Mouse (Mus musculus) liver, embryonic 11.5 days (tissue): ENCODE data around the gene Cabp4. TPM values are rescaled to one million over a fixed set of nuclear protein-coding genes. Genes with fewer than 3 reads are reported as not detected.

Source experiments
- ATAC-seq: fragments of 200-750 bp; cut with Nextera tagmentation; replicated peaks from 2 replicates; pipeline ENCODE4 v1.8.0; 2017; ENCODE audit warnings: moderate number of reproducible peaks, mild to moderate bottlenecking, moderate TSS enrichment, moderate library complexity; ENCODE audit not compliant: low FRiP score
- DNase-seq: peaks from one replicate; pipeline ENCODE4 v3.0.0-alpha.2; 2017; ENCODE audit warnings: low spot score
- H3K27ac ChIP-seq: fragments of 300-500 bp; sonication (generic); 2 replicates; pipeline ENCODE4 v1.5.1; 2014; ENCODE audit warnings: mild to moderate bottlenecking, low read depth, low read length, control low read depth
- H3K27me3 ChIP-seq: fragments of 300-500 bp; sonication (generic); replicated peaks from 2 replicates; pipeline ENCODE4 v1.6.1; 2014; ENCODE audit warnings: low read length, mixed read lengths; ENCODE audit not compliant: control insufficient read depth, insufficient read depth
- H3K36me3 ChIP-seq: fragments of 300-500 bp; sonication (generic); 2 replicates; pipeline ENCODE4 v1.6.1; 2014; ENCODE audit warnings: mild to moderate bottlenecking, low read length, moderate library complexity, mixed read lengths; ENCODE audit not compliant: control insufficient read depth, insufficient read depth
- H3K4me1 ChIP-seq: fragments of 300-500 bp; sonication (generic); replicated peaks from 2 replicates; pipeline ENCODE4 v1.6.1; 2014; ENCODE audit warnings: low read length, mixed read lengths; ENCODE audit not compliant: control insufficient read depth, insufficient read depth
- H3K4me2 ChIP-seq: fragments of 300-500 bp; sonication (generic); 2 replicates; pipeline ENCODE4 v1.6.1; 2014; ENCODE audit warnings: mild to moderate bottlenecking, control low read depth, moderate library complexity
- H3K4me3 ChIP-seq: fragments of 300-500 bp; sonication (generic); 2 replicates; pipeline ENCODE4 v1.5.1; 2014; ENCODE audit warnings: low read depth, low read length, control low read depth
- H3K9ac ChIP-seq: fragments of 300-500 bp; sonication (generic); 2 replicates; pipeline ENCODE4 v1.6.1; 2014; ENCODE audit warnings: low read depth, low read length, control low read depth
- H3K9me3 ChIP-seq: fragments of 300-500 bp; sonication (generic); 2 replicates; pipeline ENCODE4 v1.6.1; 2016; ENCODE audit warnings: low read length, inconsistent platforms, mixed read lengths; ENCODE audit not compliant: control insufficient read depth
- WGBS: fragments of 180-500 bp; shearing (Covaris S2); extraction: QIAGEN DNeasy Blood & Tissue Kit; methylation state at CpG from one replicate; pipeline ENCODE4 v1.1.7; 2014; 5-methylcytosine and 5-hydroxymethylcytosine counted together
- polyA plus RNA-seq: library from polyadenylated mRNA; unstranded; fragments of >200 nt; fragmentation: Nextera tagmentation; extraction: Ambion mirVana; gene quantifications from 2 replicates; pipeline ENCODE4 v1.2.1, GENCODE M21; 2014

The Cabp4 gene
- polyA plus RNA-seq, 1 experiment from 2014 or later, result 0.21 TPM

DNA sequence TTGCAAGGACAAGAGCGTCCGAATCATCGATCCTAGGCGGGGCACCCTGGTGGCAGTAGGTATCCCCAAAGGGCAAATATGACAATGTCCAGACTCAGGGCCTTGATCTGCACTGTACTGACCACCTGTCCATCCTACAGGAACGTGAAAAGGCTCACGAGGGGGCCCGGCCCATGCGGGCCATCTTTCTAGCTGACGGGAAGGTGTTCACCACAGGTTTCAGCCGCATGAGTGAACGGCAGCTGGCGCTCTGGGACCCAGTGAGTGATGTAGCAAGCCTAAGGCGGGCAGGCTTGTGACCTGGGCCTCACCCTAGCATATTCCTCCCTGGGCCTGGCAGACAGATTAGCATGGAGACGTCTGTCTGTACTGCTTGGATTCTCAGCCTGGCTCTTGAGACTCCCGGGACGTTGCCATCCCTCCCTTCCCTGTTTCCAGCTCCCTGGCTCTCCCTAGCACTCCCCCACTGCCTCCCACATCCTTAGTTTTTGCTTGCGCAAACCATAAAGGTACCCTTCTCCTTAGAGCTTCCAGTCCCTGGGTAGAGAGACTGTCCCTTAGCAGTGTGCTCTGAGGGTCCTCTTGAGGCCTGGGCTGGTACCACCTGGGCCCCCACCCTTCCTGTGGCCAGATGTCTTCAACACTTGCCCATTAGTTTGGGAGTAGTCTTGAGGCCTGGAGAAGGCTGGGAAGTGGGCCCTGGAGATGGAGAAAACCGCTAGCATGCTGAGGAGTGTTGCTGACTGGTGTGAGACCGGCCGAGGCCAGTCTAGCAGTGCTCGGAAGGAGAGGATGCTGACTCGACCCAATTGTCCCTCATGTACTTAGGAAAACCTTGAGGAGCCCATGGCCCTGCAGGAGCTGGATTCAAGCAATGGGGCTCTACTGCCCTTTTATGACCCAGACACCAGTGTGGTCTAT is 7.0 kb upstream of the Cabp4 start:
- no peak for DNase-seq
- WGBS, result 86% methylated on average over 22 of the region's 22 CpGs
- Histone ChIP-seq H3K9ac (no peak overlapping the region), H3K27me3 (no peaks in the 10 kb centered on the region), H3K4me2 (no peak overlapping the region), H3K4me1 (peaks cover 31% of the 10 kb centered on the region), H3K9me3 (no peaks in the 10 kb centered on the region), H3K27ac (no peak overlapping the region), H3K36me3 (peaks cover 12% of the 10 kb centered on the region), H3K4me3 (no peak overlapping the region)
- no peak for ATAC-seq

DNA sequence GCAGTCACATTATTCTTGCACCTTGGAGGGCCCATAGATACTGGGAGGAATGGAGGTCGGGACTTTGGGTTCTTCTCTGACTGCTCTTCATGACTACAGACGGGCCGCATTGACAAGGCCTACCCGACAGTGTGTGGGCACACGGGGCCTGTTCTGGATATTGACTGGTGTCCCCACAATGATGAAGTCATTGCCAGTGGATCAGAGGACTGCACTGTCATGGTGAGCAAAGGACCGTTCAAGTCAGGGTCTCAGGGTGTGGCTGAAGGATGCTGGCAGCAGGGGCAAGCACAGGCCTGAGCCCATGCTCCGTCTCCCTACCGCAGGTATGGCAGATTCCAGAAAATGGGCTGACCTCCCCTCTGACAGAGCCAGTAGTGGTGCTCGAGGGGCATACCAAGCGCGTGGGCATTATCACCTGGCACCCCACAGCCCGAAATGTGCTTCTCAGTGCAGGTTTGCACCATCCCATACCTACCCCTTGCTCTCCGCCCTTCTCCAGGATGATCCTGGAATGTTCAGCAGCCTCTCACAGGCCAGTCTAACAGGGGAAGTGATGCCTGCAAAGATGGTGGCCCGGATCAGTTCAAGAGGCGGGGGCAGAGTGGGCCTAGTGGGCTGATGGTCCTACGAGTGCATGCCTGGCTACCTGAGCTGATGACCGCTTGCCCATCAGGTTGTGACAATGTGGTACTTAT is 6.1 kb upstream of the Cabp4 start:
- Histone ChIP-seq H3K4me2 (peak overlapping the region; percentile 68), H3K4me1 (peaks cover 28% of the 10 kb centered on the region), H3K27me3 (no peaks in the 10 kb centered on the region), H3K4me3 (no peak overlapping the region), H3K9me3 (no peaks in the 10 kb centered on the region), H3K9ac (no peak overlapping the region), H3K27ac (no peak overlapping the region), H3K36me3 (peaks cover 9% of the 10 kb centered on the region; the same call in 1 of the 2 replicates)
- DNase-seq, result no peak
- ATAC-seq, result no peak
- WGBS, result 91% methylated on average over 17 of the region's 17 CpGs

DNA sequence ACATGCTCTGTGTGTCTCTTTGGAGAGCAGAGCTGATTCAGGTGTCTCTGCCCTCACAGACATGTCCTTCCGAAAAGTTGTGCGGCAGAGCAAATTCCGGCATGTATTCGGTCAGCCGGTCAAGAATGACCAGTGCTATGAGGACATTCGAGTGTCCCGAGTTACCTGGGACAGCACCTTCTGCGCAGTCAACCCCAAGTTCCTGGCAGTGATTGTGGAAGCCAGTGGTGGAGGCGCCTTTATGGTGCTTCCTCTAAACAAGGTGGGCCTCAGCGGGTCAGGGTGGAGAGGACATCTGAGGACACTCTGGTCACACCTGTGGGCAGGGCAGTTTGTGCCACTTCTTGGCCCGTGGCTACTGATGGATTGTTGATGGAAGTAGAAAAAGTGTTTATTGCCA is 5.5 kb upstream of the Cabp4 start:
- WGBS, result 83% methylated on average over 11 of the region's 11 CpGs
- Histone ChIP-seq H3K9ac (peak overlapping the region; percentile 91), H3K36me3 (peaks cover 9% of the 10 kb centered on the region; the same call in 1 of the 2 replicates), H3K4me1 (peaks cover 23% of the 10 kb centered on the region), H3K9me3 (no peaks in the 10 kb centered on the region), H3K4me2 (peak overlapping the region; percentile 68), H3K27ac (no peak overlapping the region), H3K4me3 (peak overlapping the region; percentile 83), H3K27me3 (no peaks in the 10 kb centered on the region)
- DNase-seq (no peak), ATAC-seq (no peak)

DNA sequence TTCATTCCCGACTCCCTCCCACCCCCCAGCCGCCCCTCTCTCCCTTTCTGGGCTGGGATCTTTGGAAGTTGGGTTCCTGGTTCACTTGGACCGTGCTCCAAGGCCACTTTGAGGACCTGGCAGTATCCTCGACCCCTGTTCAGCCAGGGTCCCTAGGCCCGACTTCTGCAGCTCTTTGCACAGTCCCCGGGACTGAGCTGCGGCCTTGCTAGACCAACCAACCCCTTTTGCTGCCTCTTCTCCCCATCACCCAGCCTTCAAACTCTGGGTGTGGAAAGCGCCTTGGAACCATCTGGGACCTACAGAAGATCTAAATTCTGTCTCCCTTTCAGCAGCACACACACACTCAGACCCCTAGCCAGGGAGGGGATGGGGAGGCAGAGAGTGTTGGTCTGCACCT is 5.0 kb upstream of the Cabp4 start:
- Histone ChIP-seq H3K27me3 (no peaks in the 10 kb centered on the region), H3K36me3 (peaks cover 9% of the 10 kb centered on the region; the same call in 1 of the 2 replicates), H3K9ac (peak overlapping the region; percentile 91), H3K4me3 (peak overlapping the region; percentile 83), H3K4me1 (peaks cover 19% of the 10 kb centered on the region), H3K27ac (peak overlapping the region; percentile 74), H3K4me2 (peak overlapping the region; percentile 68), H3K9me3 (no peaks in the 10 kb centered on the region)
- DNase-seq, result no peak
- ATAC-seq, result peak; percentile 48; the same call in 1 of the 2 replicates
- WGBS, result 4% methylated on average over 8 of the region's 8 CpGs

DNA sequence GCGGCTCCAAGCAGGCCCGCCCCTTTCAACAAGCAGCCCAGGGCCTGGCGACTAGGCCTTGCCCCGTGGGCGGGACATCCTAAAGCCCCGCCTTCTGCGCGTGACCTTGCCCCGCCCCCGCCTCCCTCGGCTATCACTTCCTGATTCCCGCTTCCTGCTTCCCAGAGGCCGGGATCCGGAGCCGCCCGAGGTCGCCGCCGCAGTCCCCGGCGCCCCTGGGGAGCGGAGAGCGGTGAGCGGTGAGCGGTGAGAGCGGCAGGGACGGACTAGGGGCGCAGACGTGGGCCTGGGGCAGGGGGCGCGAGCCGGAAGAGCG is 4.6 kb upstream of the Cabp4 start, which contains the start of gene Coro1b:
TSS of gene Coro1b (plus strand) at position 129 of the 316 bp plus-strand sequence.
- Histone ChIP-seq H3K27me3 (no peaks in the 10 kb centered on the region), H3K4me1 (peaks cover 19% of the 10 kb centered on the region), H3K27ac (peak within 1 kb of the TSS; percentile 74), H3K36me3 (peaks cover 9% of the 10 kb centered on the region; the same call in 1 of the 2 replicates), H3K4me3 (peak within 1 kb of the TSS; percentile 83), H3K9ac (peak within 1 kb of the TSS; percentile 91), H3K9me3 (no peaks in the 10 kb centered on the region), H3K4me2 (peak within 1 kb of the TSS; percentile 68)
- peak; percentile 95 for ATAC-seq
- 1% methylated on average over 33 of the region's 33 CpGs for WGBS
- peak; percentile 97 for DNase-seq

DNA sequence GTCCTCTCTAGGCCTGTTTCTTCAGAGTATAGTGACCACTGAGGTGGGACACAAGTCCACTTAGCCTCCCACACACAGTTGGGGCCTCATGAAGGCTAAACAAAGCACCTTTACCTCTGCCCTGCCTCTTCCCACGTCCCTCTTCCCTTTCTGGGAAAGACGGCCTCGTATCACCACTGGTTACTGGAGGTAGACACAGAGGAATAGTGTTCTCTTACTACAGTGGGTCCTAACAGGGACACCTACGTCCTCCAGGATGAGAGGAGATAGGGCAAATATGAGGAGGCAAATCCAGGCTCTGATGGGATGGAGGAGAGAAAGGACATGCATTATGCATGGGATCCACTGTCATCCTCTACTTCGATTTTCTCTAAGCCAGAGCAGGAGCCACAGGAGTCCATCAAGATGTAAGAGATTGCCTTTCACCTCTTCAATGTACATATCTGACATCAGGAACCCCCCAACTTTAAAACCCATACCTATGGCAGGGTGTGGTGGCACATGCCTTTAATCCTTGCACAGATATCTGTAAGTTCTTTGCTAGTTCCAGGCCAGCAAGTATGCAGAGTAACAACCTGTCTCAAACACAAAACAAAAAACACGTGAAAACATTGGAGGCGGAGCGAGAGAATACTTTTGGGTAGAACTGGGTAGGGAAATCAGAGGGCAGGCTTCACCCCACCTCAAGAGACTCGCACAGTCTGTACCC is 4.1 kb upstream of the Cabp4 start:
- peaks cover 19% of the 10 kb centered on the region for H3K4me1 ChIP-seq
- H3K9me3 ChIP-seq, result no peaks in the 10 kb centered on the region
- H3K4me3 ChIP-seq, result peak overlapping the region; percentile 83
- 40% methylated on average over 9 of the region's 9 CpGs for WGBS
- 0 out of 2 replicates have a peak overlapping the region, but pooled peaks have one; percentile 42 for H3K9ac ChIP-seq
- no peak overlapping the region for H3K27ac ChIP-seq
- H3K36me3 ChIP-seq, result peaks cover 9% of the 10 kb centered on the region; the same call in 1 of the 2 replicates
- ATAC-seq, result no peak; the same call in 1 of the 2 replicates
- H3K4me2 ChIP-seq, result peak overlapping the region; percentile 68
- H3K27me3 ChIP-seq, result no peaks in the 10 kb centered on the region
- DNase-seq, result no peak

DNA sequence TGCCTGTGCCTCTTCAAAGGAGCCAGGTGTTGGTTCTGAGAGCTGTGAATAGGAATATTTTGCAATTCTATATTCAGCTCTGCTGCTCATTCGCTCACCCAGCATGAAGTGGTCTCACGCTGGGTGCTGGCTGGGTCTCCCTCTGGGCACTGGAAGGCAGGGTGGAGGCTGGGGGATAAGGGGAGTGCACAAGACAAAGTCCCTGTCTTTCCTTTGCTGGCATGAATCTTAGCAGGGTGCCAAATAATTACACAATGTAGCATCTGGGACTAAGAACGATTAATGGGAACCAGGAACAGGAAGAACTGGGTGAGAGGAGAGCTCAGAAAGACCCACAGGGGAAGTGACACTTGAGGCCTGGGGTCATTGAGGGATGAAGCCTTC is 3.2 kb upstream of the Cabp4 start:
- H3K4me3 ChIP-seq, result no peak overlapping the region
- DNase-seq (no peak), ATAC-seq (no peak)
- H3K9ac ChIP-seq, result no peak overlapping the region
- no peaks in the 10 kb centered on the region for H3K27me3 ChIP-seq
- WGBS, result 58% methylated on average over 3 of the region's 3 CpGs
- H3K27ac ChIP-seq, result no peak overlapping the region
- H3K4me2 ChIP-seq, result no peak overlapping the region
- H3K36me3 ChIP-seq, result peaks cover 9% of the 10 kb centered on the region; the same call in 1 of the 2 replicates
- H3K4me1 ChIP-seq, result peaks cover 19% of the 10 kb centered on the region
- no peaks in the 10 kb centered on the region for H3K9me3 ChIP-seq

DNA sequence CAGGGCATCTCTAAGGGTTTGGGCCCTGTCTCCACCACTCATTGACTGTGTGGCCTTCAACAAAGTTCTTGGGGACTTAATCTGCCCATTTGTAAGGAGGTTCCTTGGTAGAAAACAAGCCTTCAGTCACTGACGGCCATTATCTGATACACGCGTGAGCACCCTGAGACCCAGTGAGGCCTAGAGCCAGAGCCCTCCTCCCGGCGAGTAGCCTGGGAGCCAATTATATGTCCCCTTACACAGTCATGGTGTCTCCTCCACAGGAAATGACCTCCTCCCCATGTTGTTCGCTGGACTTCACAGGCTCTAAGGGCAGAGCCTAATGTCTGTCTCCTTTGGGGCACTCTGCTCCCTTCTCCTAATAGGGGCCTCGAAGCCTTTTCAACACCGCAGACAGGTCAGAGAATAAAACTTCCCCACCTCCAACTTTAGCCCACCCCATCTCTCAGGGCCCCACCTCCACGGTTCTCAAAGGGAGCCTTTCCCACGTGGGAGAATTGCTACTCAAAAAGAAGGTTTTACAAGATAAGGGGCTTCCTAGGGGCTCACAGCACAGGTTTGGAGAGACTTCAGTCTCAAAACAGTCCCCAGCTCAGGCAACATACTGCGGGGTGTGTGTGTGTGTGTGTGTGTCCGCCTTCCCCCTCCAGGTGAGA is 2.7 kb upstream of the Cabp4 start:
- DNase-seq (no peak), ATAC-seq (no peak)
- no peak overlapping the region for H3K4me3 ChIP-seq
- H3K27ac ChIP-seq, result no peak overlapping the region
- WGBS, result 68% methylated on average over 12 of the region's 12 CpGs
- peaks cover 19% of the 10 kb centered on the region for H3K4me1 ChIP-seq
- no peaks in the 10 kb centered on the region for H3K27me3 ChIP-seq
- no peaks in the 10 kb centered on the region for H3K9me3 ChIP-seq
- no peak overlapping the region for H3K4me2 ChIP-seq
- H3K9ac ChIP-seq, result no peak overlapping the region
- peaks cover 9% of the 10 kb centered on the region; the same call in 1 of the 2 replicates for H3K36me3 ChIP-seq
